Mouse (Mus musculus) adrenal gland, postnatal 25 days (tissue): Measurements from ENCODE around the gene Ankib1. TPM values are rescaled to one million over a fixed set of nuclear protein-coding genes. Genes with fewer than 3 reads are reported as not detected.
"Not testable (repeated sequence)": the region's sequence is repeated elsewhere in the genome, so short reads cannot be mapped to it uniquely, and the experiment has no call there.

Source experiments
- DNase-seq: peaks from one replicate; pipeline ENCODE4 v3.0.0; 2021; ENCODE audit warnings: mixed read lengths
- long read RNA-seq: library from polyadenylated mRNA; stranded (forward); transcript quantifications from one replicate; pipeline ENCODE4 v2.0.0, GENCODE M21; 2021
- total RNA-seq: library from RNA; stranded (reverse); gene quantifications from 2 replicates; pipeline ENCODE4 v1.2.3, GENCODE M21; 2021

The Ankib1 gene
- total RNA-seq, result 77.2 and 79.4 TPM in 2 replicates
- long read RNA-seq, partial matches to known transcripts, result 5 of 15 reads
- long read RNA-seq, other reads (novel, unspliced or antisense), result 8 of 15 reads

- peak; percentile 92 for DNase-seq
These were observed at the start of gene Ankib1, which contains the start of gene Krit1 for GRCm38 (mm10) chr5:3802433-3803291. TSS of gene Ankib1 (minus strand) at chr5:3802925. TSS of gene Krit1 (plus strand) at chr5:3803184.

GRCm38 (mm10) chr5:3845026-3845425, 42.3 kb upstream of the Ankib1 start, which contains the start of gene Lrrd1:
TSS of gene Lrrd1 (plus strand) at chr5:3845173.
- peak; percentile 14 for DNase-seq

- no peak for DNase-seq
These were observed 31.4 kb upstream of the Ankib1 start for GRCm38 (mm10) chr5:3834107-3834506.

GRCm38 (mm10) chr5:3808472-3808871, 5.7 kb upstream of the Ankib1 start:
- DNase-seq, result no peak

- no peak for DNase-seq
These were observed 804 bp upstream of the Ankib1 start for GRCm38 (mm10) chr5:3803292-3804165.

GRCm38 (mm10) chr5:3801672-3802432, 873 bp downstream of the Ankib1 start:
- DNase-seq, result no peak

GRCm38 (mm10) chr5:3800881-3801280, 1.8 kb downstream of the Ankib1 start:
- DNase-seq, result no peak

- DNase-seq, result no peak
These were observed 2.7 kb downstream of the Ankib1 start for GRCm38 (mm10) chr5:3800041-3800440.

GRCm38 (mm10) chr5:3798656-3799055, 4.1 kb downstream of the Ankib1 start:
- not testable (repeated sequence) for DNase-seq

GRCm38 (mm10) chr5:3797101-3797500, 5.6 kb downstream of the Ankib1 start:
- DNase-seq, result not testable (repeated sequence)

- no peak for DNase-seq
These were observed 11.7 kb downstream of the Ankib1 start for GRCm38 (mm10) chr5:3791048-3791447.

- peak; percentile 48 for DNase-seq
These were observed 15.2 kb downstream of the Ankib1 start for GRCm38 (mm10) chr5:3787548-3787947.

GRCm38 (mm10) chr5:3784751-3785496, 17.8 kb downstream of the Ankib1 start:
- DNase-seq, result no peak

- DNase-seq, result no peak
These were observed 18.6 kb downstream of the Ankib1 start for GRCm38 (mm10) chr5:3783947-3784681.

- DNase-seq, result no peak
These were observed 20.1 kb downstream of the Ankib1 start for GRCm38 (mm10) chr5:3782670-3783069.

- DNase-seq, result no peak
These were observed 30.7 kb downstream of the Ankib1 start for GRCm38 (mm10) chr5:3772017-3772416.

GRCm38 (mm10) chr5:3771512-3771911, 31.2 kb downstream of the Ankib1 start:
- no peak for DNase-seq

GRCm38 (mm10) chr5:3750536-3750935, 52.2 kb downstream of the Ankib1 start:
- not testable (repeated sequence) for DNase-seq

GRCm38 (mm10) chr5:3732846-3733245, 69.9 kb downstream of the Ankib1 start:
- DNase-seq, result not testable (repeated sequence)

GRCm38 (mm10) chr5:3728820-3729219, 73.9 kb downstream of the Ankib1 start:
- DNase-seq, result no peak
